1 mouse cellular context compared by ENCODE assay signal in the genomic region with DNA sequence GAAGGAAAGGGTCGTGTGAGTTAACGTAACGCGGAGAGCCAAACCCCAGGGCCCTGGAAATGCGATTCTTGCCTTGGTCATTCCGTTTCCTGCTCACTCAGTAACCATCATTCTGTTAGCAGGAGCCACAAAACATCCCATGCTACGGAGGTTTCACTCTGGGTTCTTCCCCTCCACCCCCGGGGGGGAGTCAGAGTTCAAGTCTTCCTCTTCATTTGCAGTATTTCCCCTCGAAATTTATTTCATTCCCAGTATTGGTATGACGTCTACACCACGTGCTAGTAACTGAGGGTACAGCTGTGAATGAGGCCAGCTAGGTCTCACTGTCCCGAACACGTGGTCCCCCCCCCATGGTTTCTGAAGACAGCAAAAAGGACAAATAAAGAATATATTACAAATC.
TF ChIP-seq lines count a peak whose summit lies in the region.

No protein-coding gene starts in this region.

TF ChIP-seq in MEL, 35 proteins besides CTCF, POLR2A, EP300 and RAD21:
- TF ChIP-seq POLR2AphosphoS5 (IDR thresholded peaks at IDR 0.05; ENCODE audit: borderline replicate concordance, low read depth, low read length) (no peak), ZC3H11A (IDR thresholded peaks at IDR 0.05; ENCODE audit: low read depth, low read length) (no peak), UBTF (IDR thresholded peaks at IDR 0.05; ENCODE audit: borderline replicate concordance, insufficient read depth, low read depth, low read length) (no peak), POLR2AphosphoS2 (IDR thresholded peaks at IDR 0.05; ENCODE audit: low read length) (no peak), CHD2 (IDR thresholded peaks at IDR 0.05; ENCODE audit: low read length) (no peak), MXI1 (IDR thresholded peaks at IDR 0.05; ENCODE audit: low read depth, low read length) (no peak), ZKSCAN1 (IDR thresholded peaks at IDR 0.05; ENCODE audit: low read depth, low read length) (no peak), MYB (IDR thresholded peaks at IDR 0.05; ENCODE audit: low read depth, low read length) (no peak), ZMIZ1 (IDR thresholded peaks at IDR 0.05; ENCODE audit: low read depth, low read length) (no peak)
